Mouse (Mus musculus) gastrocnemius, adult 2 months (tissue): ENCODE data around the gene Hoxb6. TPM values are rescaled to one million over a fixed set of nuclear protein-coding genes. Genes with fewer than 3 reads are reported as not detected.

Source experiments
- DNase-seq: peaks from one replicate; pipeline ENCODE4 v3.0.0; 2022
- H3K27ac ChIP-seq: fragments of 200-600 bp; 2 replicates; pipeline ENCODE4 v1.8.1; 2022; ENCODE audit warnings: mild to moderate bottlenecking
- H3K4me3 ChIP-seq: fragments of 200-600 bp; 2 replicates; pipeline ENCODE4 v1.8.1; 2022; ENCODE audit warnings: mild to moderate bottlenecking, moderate library complexity
- CTCF ChIP-seq: fragments of 200-600 bp; IDR thresholded peaks from 2 replicates; pipeline ENCODE4 v1.8.1; 2022; ENCODE audit warnings: antibody characterized with exemption, mild to moderate bottlenecking, moderate library complexity
- intact Hi-C: fragments of 180-260 bp; cut with DNase I; formaldehyde crosslinking; loops from one replicate; pipeline ENCODE4 v1.15.1; 2025
- total RNA-seq, 2 experiments: library from RNA; stranded (reverse); gene quantifications; 2 replicates each; pipeline ENCODE4 v1.2.3; 2021

Hoxb6 gene
- total RNA-seq, 2 experiments from 2014 or later: 0.56 to 0.64 TPM

DNA sequence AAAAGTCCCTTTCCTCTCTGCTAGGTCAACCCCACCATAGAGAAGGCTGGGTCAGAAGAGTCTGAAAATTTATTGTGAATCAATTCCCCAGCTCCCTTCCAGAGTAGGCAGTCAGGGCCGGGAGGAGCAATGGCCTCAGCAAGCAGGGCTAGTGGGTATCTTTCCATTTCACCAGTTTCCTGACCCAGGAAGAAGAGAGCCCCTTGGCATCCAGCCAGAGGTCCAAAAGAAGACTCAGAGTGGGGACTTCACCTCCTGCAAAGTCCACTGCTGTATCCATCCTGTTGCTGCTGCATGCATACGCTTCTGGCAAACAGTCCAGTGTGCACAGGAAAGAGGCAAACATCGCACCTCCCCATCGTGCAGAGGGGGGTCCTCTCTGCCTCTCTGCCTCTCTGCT, 16.4 kb upstream of the Hoxb6 start:
- no peak for TF ChIP-seq CTCF
- intact Hi-C loops: no loop called here
- DNase-seq: no peak
- Histone ChIP-seq H3K27ac (no peak overlapping the region), H3K4me3 (no peak overlapping the region)

DNA sequence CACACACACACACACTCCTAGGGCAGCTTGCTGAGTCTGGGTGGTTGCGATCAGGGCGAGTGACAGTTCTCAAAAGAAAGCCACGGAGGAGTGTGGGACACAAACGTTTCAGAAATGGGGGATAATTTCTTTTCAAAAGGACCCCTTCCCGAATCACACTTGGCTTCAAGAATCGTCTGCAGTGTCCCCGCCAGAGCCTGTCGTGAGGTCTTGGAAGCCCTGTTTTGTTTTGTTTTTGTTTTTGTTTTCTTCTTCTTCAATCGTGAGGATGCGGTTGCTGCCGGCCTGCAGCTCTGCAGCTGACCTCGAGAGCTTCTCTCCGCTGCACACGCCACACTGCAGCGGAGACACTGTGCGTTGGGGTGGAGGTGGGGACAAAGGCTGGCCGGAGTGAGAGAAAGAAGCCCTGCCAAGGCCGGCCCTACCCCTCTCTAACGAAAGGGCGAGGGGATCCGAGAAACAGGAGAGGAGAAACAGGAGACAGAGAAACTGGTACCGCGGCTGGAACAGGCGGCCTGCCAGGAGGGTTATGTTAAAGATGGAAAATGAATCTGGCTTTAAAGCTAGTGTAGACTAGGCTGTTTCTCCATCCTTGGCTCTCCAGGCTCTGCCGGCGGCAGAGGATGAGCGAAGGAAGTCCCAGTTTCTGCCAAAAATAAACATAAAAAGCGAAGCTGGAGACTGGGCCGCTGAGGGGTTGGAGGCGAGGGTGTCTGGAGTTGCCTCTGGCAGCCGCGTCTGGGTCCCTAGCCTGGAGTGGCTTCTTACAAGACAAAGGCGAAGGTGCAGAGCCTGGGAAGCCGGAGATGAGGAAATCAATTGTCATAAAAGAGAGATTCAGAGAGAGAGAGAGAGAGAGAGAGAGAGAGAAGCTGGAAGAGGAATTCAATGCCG, 14.9 kb upstream of the Hoxb6 start:
- intact Hi-C loops: loop anchor here (1.0 to 2.0 kb wide), 3 partner anchors 259 to 343 kb away; no protein-coding TSS in a partner anchor
- no peak for TF ChIP-seq CTCF

DNA sequence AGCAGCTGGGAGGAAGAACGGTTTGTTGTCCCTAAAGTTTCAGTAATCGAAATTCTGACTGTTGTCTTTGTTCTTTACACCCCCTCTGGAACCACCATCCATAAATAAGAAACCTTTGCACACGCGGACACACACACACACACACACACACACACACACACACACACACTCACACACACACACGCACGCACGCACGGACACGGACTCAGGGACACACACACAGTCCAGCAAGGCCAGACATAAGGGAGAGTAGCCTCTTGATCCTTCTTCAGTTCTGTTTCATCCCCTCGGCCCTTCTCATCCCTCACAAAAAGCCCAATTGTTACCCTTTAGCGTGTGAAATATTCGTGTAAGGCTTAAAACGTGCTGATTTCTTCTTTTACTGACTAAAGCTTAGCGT, 14.0 kb upstream of the Hoxb6 start:
- no peak for DNase-seq
- Histone ChIP-seq H3K27ac (no peak overlapping the region), H3K4me3 (peak overlapping the region; percentile 38)
- intact Hi-C loops: loop anchor here (1.0 to 2.0 kb wide), 3 partner anchors 258 to 342 kb away; no protein-coding TSS in a partner anchor
- TF ChIP-seq CTCF: no peak

More for the DNA sequence above, 14.9 kb upstream of the Hoxb6 start:
- Histone ChIP-seq H3K27ac (no peak overlapping the region), H3K4me3 (peak overlapping the region; percentile 10)
- DNase-seq: no peak

DNA sequence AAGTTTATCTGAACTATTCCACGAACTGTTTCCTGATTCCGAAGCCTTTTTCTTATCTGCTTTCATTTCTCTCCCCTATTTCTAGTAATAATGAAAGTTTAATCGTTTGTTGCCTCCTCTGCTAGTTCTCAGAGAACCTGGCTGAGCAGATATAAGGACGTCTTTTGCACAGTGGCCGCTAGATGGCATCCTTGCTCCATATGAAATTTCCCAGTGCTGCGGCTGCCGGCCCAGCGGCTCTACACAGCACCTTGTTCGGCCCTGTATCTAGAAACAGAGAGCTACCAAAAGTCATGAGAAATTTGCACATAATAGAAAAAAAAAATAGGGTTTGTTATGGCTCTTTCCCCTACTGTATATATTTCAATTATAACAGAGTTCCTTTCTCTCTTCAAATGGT, 13.5 kb upstream of the Hoxb6 start:
- H3K27ac ChIP-seq: no peak overlapping the region
- TF ChIP-seq CTCF: peak; percentile 96; the same call in 1 of the 2 replicates
- peak; percentile 86 for DNase-seq
- H3K4me3 ChIP-seq: peak overlapping the region; percentile 38
- intact Hi-C loops: loop anchor here (1.0 to 2.0 kb wide), 3 partner anchors 258 to 342 kb away; no protein-coding TSS in a partner anchor

DNA sequence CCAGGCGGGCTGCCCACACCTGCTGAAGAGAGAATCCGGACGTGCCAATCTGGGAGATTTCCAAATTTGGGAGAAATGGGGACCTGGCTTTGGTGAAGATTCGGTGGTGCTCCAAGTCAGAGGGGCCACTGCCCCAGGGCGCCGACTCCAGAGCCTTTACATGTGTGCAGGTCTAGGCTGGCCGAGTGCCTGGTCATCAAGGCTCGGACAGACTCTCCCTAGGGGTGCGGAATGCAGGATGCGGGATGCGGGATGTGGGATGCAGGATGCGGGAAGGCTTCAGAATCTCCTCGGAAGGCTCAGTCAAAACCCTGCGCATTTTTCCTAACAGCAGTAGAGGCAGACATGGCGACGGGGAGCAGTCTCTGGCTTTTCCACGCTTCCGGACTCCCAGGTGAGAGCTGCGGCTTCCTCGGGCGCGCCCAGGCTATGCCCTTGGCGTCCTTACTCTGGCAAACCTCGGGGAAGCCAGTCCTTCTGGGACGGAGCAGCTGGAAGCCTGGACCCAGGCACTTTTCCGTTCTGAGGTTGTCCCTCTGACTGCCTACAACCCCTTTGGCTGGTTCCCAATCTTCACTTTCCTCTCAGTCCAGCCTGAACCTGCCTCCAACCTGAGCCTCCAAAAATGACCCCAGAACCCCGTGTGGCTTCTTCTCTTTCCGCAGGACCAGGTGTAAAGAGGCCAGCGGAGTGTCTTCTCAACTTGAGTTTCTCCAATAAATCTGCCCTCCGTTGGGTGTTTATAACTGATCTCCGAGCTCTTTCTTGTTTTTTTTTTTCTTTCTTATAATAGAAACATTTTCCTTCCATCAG, 12.6 kb upstream of the Hoxb6 start:
- intact Hi-C loops: loop anchor here (1.0 to 2.0 kb wide), 3 partner anchors 15 to 341 kb away; no protein-coding TSS in a partner anchor
- Histone ChIP-seq H3K27ac (peak overlapping the region; percentile 31; the same call in 1 of the 2 replicates), H3K4me3 (peak overlapping the region; percentile 31)
- TF ChIP-seq CTCF: no peak
- no peak for DNase-seq

DNA sequence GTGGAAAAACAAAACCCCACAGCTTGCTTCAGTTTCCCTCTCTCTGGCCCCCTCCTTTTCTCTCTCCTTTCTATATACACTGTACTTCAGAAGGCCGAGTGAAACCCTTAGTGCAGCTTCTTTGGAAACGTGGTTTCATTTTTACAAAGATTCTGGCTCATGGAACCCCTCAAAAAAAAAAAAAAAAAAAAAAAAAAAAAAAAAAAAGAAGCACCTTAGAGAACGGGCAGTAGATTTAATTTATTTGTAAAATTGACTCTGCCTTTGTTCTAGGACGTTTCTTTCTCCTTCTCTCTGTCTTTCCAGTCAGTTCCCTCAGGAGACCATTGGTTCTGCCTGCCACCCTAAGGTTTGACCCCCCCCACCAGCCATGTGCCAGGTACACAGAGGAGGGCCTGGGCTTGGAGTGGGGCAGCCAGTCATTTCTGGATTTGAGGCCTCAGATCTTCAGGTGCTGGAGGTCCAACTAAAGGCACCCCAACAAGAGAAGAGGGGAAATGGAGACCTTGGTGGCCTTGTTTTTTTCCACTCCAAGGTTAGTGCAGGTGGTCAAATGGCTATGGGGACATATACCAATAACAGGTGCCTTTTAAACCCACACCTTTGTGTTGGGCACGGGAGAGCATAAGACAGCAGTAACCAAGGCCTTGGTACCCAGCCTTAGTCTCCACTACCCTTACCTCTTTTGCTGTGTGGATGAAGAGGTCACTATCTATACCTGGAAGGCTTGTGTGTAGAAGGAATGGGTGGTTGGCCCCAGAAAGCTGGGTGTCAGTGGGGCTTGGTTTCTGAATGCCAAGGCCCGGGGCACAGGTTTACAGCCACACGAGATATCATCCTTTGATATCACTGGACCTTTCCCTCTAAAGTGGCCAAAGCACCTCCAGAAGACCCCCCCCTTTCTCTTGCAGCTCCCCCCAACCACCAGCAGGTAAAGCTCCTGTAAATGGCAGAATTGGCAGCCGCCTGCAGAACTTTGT, 11.6 kb upstream of the Hoxb6 start:
- TF ChIP-seq CTCF: no peak
- no peak overlapping the region for H3K4me3 ChIP-seq
- intact Hi-C loops: loop anchor here (1.0 kb wide), 1 partner anchor 14 kb away; no protein-coding TSS in a partner anchor
- H3K27ac ChIP-seq: no peak overlapping the region
- no peak for DNase-seq

DNA sequence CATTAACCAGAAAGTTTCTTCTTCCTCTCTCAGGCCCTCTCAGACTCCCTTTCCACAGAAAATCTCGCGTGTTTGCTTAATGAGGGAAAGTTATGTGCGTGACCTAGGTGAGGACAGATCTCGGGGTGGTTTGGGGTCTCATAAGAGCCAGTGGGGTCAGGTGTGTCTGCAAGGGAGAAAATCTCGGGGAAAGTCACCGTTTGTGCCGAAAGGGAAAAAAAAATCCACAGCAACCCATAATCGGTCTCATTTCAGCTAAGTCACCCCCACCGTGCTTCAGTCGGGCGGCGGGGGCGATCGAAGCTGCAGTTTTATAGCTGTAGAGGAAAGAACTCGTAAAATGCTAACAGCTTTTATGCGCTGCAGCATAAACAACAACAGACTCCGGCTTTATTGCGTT, 10.9 kb upstream of the Hoxb6 start:
- Histone ChIP-seq H3K4me3 (peak overlapping the region; percentile 73; the same call in 1 of the 2 replicates), H3K27ac (no peak overlapping the region)
- intact Hi-C loops: no loop called here
- DNase-seq: no peak
- TF ChIP-seq CTCF: no peak

DNA sequence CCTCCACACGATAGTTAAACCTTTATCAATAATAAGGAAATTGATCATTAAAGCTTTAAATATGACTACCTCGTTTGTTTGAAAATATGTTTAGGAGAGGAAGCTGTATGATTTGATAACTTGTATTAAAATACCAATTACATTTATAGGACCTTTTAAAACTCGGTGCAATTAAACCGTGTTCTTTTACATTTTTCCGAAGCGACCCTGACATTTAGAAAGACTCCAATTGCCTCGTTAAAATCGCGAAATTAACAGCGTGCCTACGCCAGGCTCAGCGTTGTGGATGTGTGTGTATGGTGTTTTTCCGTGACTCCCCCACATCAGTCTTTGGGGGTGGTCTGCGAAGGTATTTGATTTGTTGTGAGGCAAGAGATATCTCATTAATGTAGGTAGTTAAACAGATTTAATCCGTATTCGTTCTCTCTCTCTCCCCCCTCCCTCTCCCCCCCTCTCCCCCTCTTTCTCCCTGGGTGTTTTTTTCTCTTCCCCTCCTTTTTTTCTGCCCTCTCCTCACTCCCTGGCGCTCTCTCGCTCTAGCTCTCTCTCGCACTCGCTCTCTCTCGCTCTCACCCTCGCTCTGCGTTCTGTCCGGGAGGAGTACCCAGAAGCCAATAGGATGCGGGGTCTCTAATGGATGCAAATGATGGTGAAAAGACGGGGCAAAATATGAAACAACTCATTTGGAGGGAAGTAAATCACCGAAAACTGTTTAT, 10.3 kb upstream of the Hoxb6 start, which contains the start of gene Hoxb8:
TSS of gene Hoxb8 (plus strand) at position 51 of the 716 bp plus-strand sequence.
- peak within 1 kb of the TSS; percentile 89; the same call in 1 of the 2 replicates for H3K27ac ChIP-seq
- no peak for TF ChIP-seq CTCF
- intact Hi-C loops: no loop called here
- DNase-seq: no peak
- H3K4me3 ChIP-seq: peak within 1 kb of the TSS; percentile 73

DNA sequence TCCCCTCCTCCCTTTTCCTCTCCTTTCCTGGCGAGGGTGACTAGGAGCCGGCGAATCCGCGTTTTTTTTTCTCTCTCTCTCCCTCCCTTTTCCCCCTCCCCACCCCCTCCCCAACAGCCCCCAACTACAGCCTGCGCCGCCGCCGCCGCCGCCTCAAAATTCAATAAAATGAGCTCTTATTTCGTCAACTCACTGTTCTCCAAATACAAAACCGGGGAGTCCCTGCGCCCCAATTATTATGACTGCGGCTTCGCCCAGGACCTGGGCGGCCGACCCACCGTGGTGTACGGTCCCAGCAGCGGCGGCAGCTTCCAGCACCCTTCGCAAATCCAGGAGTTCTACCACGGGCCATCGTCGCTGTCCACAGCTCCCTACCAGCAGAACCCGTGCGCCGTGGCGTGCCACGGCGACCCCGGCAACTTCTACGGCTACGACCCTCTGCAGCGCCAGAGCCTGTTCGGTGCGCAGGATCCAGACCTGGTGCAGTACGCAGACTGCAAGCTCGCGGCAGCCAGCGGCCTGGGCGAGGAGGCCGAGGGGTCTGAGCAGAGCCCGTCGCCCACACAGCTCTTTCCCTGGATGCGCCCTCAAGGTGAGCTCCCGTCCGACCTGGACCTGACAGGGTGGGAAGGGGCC, 9.4 kb upstream of the Hoxb6 start:
- peak overlapping the region; percentile 73 for H3K4me3 ChIP-seq
- TF ChIP-seq CTCF: no peak
- DNase-seq: no peak
- H3K27ac ChIP-seq: peak overlapping the region; percentile 89
- intact Hi-C loops: no loop called here

DNA sequence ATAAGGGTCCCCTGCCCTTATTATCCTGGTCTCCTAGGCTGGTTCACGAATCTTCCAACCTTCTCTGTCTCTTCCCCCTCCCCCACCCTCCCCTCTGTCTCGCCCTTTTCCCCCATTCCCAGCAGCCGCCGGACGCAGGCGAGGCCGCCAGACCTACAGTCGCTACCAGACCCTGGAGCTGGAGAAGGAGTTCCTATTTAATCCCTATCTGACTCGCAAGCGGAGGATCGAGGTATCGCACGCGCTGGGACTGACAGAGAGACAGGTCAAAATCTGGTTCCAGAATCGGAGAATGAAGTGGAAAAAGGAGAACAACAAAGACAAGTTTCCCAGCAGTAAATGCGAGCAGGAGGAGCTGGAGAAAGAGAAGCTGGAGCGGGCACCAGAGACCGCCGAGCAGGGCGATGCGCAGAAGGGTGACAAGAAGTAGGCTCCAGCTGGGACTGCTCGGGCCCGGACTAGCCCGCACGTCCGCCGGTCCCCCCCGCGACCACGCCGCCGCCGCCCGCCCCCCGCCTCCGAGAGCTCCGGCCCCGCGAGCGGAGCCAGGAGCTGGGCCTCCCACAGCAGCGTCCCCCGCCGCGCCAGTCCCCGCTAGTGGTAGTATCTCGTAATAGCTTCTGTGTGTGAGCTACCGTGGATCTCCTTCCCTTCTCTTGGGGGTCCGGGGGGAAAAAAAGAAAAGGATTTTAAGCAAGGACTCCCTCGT, 8.1 kb upstream of the Hoxb6 start:
- peak; percentile 53 for DNase-seq
- Histone ChIP-seq H3K4me3 (peak overlapping the region; percentile 73), H3K27ac (peak overlapping the region; percentile 89)
- peak; percentile 26; the same call in 1 of the 2 replicates for TF ChIP-seq CTCF
- intact Hi-C loops: loop anchor here (1.0 kb wide), 1 partner anchor 9 kb away; no protein-coding TSS in a partner anchor
